Mouse (Mus musculus): ENCODE measurements around the gene Cux1.

The Cux1 gene

GRCm38 (mm10) chr5:136292361-136292760, 274.9 kb downstream of the Cux1 start:
- no peak for DNase-seq

- no peak for DNase-seq
Measured at GRCm38 (mm10) chr5:136291562-136291961, 275.7 kb downstream of the Cux1 start.

DNA sequence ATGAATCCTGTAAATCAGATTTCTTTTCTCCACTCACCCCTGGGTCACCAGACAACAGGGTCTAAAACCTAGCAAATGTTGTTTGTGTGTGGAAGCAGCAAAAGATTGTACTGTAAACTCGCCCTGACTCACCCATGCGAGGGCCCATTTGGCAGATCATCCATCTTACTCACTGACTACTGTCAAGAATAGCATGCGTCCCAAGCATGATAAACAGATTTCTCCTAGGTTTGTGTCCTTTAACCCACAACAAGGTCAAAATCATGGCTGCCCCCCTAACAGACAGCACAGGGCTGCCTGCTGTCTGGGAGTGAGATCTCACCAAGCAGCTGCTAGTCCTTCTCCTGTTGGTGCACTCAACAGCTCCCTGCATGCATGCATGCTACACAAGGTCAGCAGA, 277.5 kb downstream of the Cux1 start:
- no peak for DNase-seq

- no peak for DNase-seq
Measured at GRCm38 (mm10) chr5:136288351-136289081, 278.8 kb downstream of the Cux1 start.

DNA sequence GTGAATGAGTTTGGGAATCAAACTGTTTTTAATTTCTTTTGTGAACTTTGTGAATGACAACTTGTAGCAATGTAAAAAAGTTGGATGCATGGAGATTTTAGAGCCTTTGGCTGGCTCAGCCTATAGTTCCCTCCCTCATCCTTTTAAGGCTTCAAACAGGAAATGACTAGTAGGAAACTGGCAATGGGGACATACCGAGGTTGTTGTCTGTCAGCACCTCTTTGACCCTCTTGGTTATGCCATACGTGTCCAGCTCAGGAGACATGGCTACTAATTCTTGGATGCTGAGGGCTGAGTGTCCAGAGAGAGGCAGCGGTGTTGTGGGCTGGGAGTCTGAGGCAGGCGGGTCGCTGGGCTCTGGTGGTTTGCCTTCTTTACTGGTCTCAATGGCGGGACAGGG, 280.7 kb downstream of the Cux1 start:
- DNase-seq: no peak

- DNase-seq: no peak
Measured at GRCm38 (mm10) chr5:136285106-136285505, 282.2 kb downstream of the Cux1 start.

GRCm38 (mm10) chr5:136281351-136281750, 285.9 kb downstream of the Cux1 start:
- no peak for DNase-seq

DNA sequence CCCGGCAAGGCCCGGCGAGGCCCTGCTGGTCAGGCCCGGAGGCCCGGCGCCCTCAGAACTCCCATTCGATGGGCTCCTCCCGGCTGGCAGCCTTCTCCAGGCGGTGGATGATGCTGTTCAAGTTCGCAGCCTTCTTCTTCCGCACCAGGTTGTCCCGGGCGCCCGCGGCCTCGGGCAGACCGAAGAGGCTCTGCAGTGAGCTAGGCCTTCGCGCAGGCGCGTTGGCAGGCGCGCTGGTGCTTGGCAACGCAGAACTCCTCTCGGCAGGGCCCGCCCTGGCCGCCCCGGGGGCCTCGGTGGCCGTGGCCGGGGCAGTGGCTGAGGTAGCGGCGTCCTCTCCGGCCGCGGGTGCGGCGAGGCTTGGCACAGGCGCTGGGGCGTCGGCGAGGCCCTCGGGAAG, 292.6 kb downstream of the Cux1 start:
- no peak for DNase-seq

DNA sequence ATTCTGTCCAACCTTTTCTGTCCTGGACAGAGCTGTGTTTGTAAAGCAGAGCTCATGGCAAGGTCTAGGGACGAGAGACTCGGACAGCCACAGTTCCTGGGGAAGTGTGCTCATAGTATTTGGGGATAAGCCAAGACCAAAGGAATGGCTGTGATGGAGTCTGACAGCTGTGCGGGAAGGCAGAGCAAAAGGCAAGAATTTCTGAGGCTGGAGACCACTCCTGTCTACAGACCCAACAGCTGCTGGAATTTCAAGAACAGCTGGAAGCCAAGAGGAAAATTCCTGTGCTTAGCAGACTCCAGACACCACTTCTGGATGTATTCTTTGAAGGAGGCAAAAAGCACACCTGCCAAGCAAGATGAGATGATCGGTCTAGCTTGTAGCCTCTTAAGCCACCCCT, 297.4 kb downstream of the Cux1 start:
- DNase-seq: no peak

- DNase-seq: no peak
Measured at GRCm38 (mm10) chr5:136266077-136266476, 301.2 kb downstream of the Cux1 start.

GRCm38 (mm10) chr5:136263342-136263741, 303.9 kb downstream of the Cux1 start:
- DNase-seq: no peak

GRCm38 (mm10) chr5:136258919-136259318, 308.4 kb downstream of the Cux1 start:
- DNase-seq: peak; percentile 68

GRCm38 (mm10) chr5:136252899-136253298, 314.4 kb downstream of the Cux1 start:
- peak; percentile 82 for DNase-seq

DNA sequence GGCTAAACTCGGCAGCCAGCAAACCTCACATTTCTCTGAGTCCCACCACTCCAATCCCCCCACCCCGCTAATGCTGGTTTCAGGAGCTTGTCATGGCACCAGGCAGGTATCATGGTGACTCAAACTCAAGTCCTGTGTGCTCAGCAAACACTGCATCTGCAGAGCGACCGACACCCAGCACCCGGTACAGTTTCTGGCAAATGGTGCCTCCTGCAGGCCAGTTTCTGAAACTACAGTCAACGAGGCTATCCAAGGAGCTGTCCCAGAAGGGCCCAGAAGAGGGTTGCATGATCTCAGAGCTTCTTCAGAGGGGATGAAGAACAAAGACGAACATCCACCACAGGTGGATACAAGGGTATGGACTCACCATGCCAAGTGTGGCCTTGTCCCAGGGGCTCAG, 316.3 kb downstream of the Cux1 start:
- peak; percentile 33 for DNase-seq

GRCm38 (mm10) chr5:136248441-136248840, 318.8 kb downstream of the Cux1 start:
- no peak for DNase-seq

DNA sequence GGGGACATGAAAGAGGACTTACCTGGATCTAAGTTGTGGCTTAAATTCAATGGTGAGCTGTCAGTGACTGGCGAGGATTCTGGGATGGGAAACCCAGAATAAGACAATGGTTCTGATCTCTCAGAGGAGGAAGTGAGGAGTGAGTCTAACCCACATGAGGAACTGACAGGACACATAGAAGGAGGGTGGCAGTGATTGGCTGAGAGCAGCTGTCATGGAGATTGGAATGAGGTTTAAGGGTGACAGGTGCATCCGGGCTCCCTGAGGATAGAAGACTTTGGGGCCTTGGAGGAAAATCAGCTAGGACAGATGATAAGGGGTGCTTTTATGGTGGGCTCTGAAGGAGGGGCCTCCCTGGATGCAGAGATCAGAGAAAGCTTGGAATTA, 320.8 kb downstream of the Cux1 start, which contains the start of gene Sh2b2:
Sh2b2 (minus strand) TSS at position 105 of the 387 bp plus-strand sequence.
- no peak for DNase-seq

DNA sequence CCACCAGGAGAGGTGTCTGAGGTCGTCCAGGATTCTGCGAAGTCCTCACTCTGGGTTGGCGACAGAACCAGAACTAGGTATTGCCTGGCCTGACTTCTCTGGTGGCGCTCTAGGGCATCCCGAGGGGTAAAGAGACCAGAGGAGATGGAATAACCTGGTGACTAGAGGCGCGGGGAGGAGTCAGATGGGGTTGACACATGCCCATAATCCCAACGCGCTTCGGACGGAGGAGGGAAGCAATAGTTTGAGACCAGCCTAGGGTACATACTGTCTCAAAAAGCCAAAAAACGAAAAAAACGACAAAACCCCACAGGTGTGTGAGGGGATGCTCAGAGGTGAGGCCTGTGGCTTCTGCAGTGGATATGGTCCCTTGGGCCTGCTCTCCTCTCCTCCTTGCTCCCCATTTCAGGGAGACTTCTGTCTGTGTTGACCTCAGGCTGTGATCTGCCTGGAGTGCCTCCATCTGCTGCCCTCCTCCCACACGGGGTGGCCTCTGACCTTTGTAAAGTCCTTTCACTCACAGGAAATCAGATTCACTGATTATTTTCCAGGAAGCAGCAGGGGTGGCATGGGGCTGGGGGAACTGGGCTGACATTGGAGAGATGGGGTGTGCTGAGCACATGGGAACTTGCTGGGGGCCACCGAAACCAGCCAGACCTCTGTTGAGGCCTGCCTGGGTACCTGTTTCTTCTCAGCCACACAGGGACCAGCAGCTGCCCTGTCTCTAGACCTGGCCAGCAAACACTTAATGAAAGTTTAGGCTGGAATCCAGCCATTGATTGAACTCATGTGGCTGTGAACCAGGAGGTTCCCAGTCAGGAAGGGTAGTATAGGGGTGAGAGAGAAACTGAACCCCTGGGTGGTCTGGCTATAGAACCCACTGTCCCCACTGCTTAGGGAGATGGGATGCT, 321.5 kb downstream of the Cux1 start:
- DNase-seq: no peak

GRCm38 (mm10) chr5:136244762-136245540, 322.3 kb downstream of the Cux1 start:
- peak; percentile 81 for DNase-seq

DNA sequence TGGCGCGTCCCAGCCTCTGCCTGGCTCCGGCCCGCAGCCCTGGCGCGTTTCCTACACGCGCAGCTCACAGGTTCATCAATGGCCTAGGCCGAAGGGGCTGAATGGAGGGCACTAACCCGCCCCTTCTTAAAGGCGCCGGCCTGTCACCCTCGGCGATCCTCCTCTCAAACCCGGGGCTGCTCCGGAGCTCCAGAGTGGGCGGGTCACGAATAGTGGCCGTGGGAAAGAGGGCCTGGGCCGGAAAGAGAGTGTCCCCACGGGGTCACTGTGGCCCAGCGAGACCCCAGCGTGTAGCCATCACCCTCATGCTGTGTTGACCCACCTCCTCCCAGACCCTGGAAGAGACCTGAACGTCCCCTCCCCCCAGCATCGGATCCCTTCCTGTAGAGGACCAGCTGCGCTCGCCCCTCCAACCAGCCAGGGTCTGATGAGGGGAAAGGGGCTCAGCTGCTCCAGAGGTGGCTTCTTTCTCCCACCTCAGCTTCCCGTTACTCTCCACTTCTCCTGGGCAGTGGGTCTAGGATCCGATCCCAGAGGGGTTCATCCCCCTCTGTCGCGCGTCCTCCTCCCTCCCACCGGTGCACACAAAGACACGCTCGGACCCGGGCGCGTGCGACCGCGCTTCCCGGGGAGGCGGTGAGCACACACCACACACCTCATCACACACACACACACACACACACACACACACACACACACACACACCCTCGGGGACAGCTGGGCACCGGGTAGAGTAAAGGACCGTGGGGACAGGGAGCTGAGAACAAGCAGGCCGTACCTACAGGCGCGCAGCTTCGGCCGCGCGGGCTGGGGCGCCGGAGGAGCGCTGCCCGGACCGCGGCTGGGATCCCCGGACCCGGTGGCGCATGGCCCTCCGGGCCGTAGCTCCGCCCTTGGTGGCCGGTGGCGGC, 323.2 kb downstream of the Cux1 start:
- DNase-seq: peak; percentile 13

- no peak for DNase-seq
Measured at GRCm38 (mm10) chr5:136241161-136241560, 326.1 kb downstream of the Cux1 start.

DNA sequence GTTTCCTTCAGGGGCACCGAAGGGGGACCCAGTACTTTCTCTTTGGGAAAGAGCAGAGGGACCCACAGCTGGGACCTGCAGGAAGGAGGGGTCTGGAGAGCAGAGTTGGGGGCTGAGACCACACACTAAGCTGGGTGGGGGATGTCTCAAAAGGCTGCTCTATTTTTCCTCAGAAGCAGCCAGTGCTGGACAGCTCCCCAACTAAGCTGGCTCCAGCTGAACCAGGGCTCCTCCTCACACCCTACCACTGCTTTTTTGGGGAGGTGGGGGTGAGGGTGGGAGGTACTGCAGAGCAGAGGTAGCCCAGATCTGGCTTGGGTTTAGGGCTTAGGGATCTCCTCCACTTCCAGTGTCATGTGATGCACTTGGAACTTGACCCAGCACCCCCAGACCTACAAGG, 326.9 kb downstream of the Cux1 start:
- no peak for DNase-seq

DNA sequence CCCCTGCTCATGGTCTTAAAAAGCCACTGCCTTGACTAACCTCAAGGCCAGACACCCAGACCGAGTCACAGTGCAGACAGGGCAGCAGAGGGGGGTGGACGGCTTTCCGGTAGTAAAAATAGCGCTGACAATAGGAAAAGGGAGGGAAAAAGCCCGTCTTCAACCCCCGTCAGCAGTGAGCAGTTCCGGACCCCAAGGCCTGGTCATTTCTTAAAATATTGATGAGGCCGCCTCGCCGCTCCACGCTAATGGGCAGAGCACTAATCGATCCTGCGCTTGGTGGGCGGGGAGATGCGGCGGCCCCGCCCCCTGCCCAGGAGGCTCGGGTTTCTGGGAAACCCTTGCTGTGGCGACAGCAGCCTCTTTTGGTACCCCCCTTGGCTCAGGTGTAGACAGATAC, 329.7 kb downstream of the Cux1 start:
- peak; percentile 19 for DNase-seq
